Mouse (Mus musculus) CH12.LX (cell line): ENCODE data around the gene Ulk4. TPM values are rescaled to one million over a fixed set of nuclear protein-coding genes. Genes with fewer than 3 reads are reported as not detected.
"Not testable (repeated sequence)": the region's sequence is repeated elsewhere in the genome, so short reads cannot be mapped to it uniquely, and the experiment has no call there.

Experiments used
- DNase-seq: peaks from one replicate; pipeline ENCODE4 v3.0.0-alpha.2; 2013; ENCODE audit errors: extremely low read depth
- H3K27ac ChIP-seq: 2 replicates; pipeline ENCODE4 v1.5.1; 2012; ENCODE audit warnings: low read depth, mild to moderate bottlenecking, control low read depth, moderate library complexity; ENCODE audit not compliant: insufficient read depth
- H3K27me3 ChIP-seq: replicated peaks from 2 replicates; pipeline ENCODE3; 2012; ENCODE audit warnings: inconsistent platforms
- H3K36me3 ChIP-seq, 2 experiments: replicated peaks in 1 of 2; 2 replicates each; pipeline versions ENCODE3 to v1.6.1; 2012; ENCODE audit warnings: inconsistent platforms in 1 of 2, low read length in 1 of 2, mild to moderate bottlenecking in 1 of 2, mixed read lengths in 1 of 2, moderate library complexity in 1 of 2; ENCODE audit not compliant: control insufficient read depth in 1 of 2, insufficient read depth in 1 of 2
- H3K4me1 ChIP-seq, 2 experiments: 2 replicates each; pipeline ENCODE4 v1.6.1; 2012; ENCODE audit warnings: inconsistent platforms in 1 of 2, moderate library complexity in 1 of 2; ENCODE audit not compliant: insufficient read depth in 2 of 2, control insufficient read depth in 1 of 2
- H3K4me2 ChIP-seq: 2 replicates; pipeline ENCODE4 v1.6.1; 2012; ENCODE audit warnings: low read depth, mild to moderate bottlenecking, control low read depth; ENCODE audit not compliant: poor library complexity, insufficient read depth, severe bottlenecking
- H3K4me3 ChIP-seq, 3 experiments: fragments of 150-350 bp in 1 of 3; sonication (generic) in 1 of 3; replicated peaks in 1 of 3; 2 replicates each; pipeline versions ENCODE3 to v1.5.1; 2011 to 2012; ENCODE audit warnings: low read depth in 2 of 3, low read length in 2 of 3, mild to moderate bottlenecking in 2 of 3, moderate library complexity in 2 of 3, control low read depth in 1 of 3, improper control_type of control experiment in 1 of 3, inconsistent platforms in 1 of 3, mixed read lengths in 1 of 3; ENCODE audit not compliant: poor library complexity in 1 of 3
- H3K79me2 ChIP-seq: replicated peaks from 2 replicates; pipeline ENCODE4 v1.6.1; 2012; ENCODE audit warnings: mild to moderate bottlenecking, moderate library complexity; ENCODE audit not compliant: control insufficient read depth, poor library complexity, insufficient read depth, severe bottlenecking; ENCODE audit errors: extremely low read depth
- H3K9ac ChIP-seq: 2 replicates; pipeline ENCODE4 v1.6.1; 2012; ENCODE audit warnings: low read depth, mild to moderate bottlenecking, control low read depth, moderate library complexity; ENCODE audit not compliant: insufficient read depth
- H3K9me3 ChIP-seq: replicated peaks from 2 replicates; pipeline ENCODE3; 2012; ENCODE audit warnings: low read length, inconsistent platforms, mixed read lengths
- CHD2 ChIP-seq: IDR thresholded peaks from 2 replicates; pipeline ENCODE4 v1.6.1; 2011; ENCODE audit warnings: low read length, improper control_type of control experiment
- CTCF ChIP-seq, 2 experiments: IDR thresholded peaks in 1 of 2; conservative IDR thresholded peaks in 1 of 2; 2 replicates each; pipeline ENCODE4 v1.5.1; 2011 to 2012; ENCODE audit warnings: low read depth in 2 of 2, low read length in 2 of 2, improper control_type of control experiment in 1 of 2, inconsistent platforms in 1 of 2, mild to moderate bottlenecking in 1 of 2, moderate library complexity in 1 of 2
- ETS1 ChIP-seq: conservative IDR thresholded peaks from 2 replicates; pipeline ENCODE4 v1.6.1; 2012; ENCODE audit warnings: low read depth, mild to moderate bottlenecking, inconsistent platforms, low read length, improper control_type of control experiment, moderate library complexity
- GABPA ChIP-seq: IDR thresholded peaks from 2 replicates; pipeline ENCODE4 v1.6.1; 2012; ENCODE audit warnings: low read depth, low read length, improper control_type of control experiment, inconsistent platforms; ENCODE audit not compliant: insufficient replicate concordance
- IRF4 ChIP-seq: IDR thresholded peaks from 2 replicates; pipeline ENCODE4 v1.6.1; 2014; ENCODE audit warnings: low read depth, mild to moderate bottlenecking, inconsistent platforms, low read length, improper control_type of control experiment
- JUND ChIP-seq: conservative IDR thresholded peaks from 2 replicates; pipeline ENCODE4 v1.6.1; 2011; ENCODE audit warnings: low read depth, low read length, improper control_type of control experiment
- MYC ChIP-seq: IDR thresholded peaks from 2 replicates; pipeline ENCODE4 v1.6.1; 2011; ENCODE audit warnings: low read depth, mild to moderate bottlenecking, improper control_type of control experiment, low read length
- RAD21 ChIP-seq: IDR thresholded peaks from 2 replicates; pipeline ENCODE4 v1.6.1; 2011; ENCODE audit warnings: low read depth, mild to moderate bottlenecking, low read length, improper control_type of control experiment, moderate library complexity
- SIN3A ChIP-seq: IDR thresholded peaks from 2 replicates; pipeline ENCODE4 v1.6.1; 2012; ENCODE audit warnings: low read length, improper control_type of control experiment, inconsistent platforms
- SMC3 ChIP-seq: IDR thresholded peaks from 2 replicates; pipeline ENCODE4 v1.6.1; 2011; ENCODE audit warnings: low read depth, low read length, improper control_type of control experiment
- USF1 ChIP-seq: IDR thresholded peaks from 2 replicates; pipeline ENCODE4 v1.6.1; 2014; ENCODE audit warnings: low read depth, mild to moderate bottlenecking, inconsistent platforms, low read length, improper control_type of control experiment
- USF2 ChIP-seq: conservative IDR thresholded peaks from 2 replicates; pipeline ENCODE4 v1.6.1; 2011; ENCODE audit warnings: low read depth, low read length, improper control_type of control experiment
- ZC3H11A ChIP-seq: IDR thresholded peaks from 2 replicates; pipeline ENCODE4 v1.6.1; 2012; ENCODE audit warnings: low read depth, mild to moderate bottlenecking, inconsistent platforms, low read length, improper control_type of control experiment
- ZKSCAN1 ChIP-seq: IDR thresholded peaks from 2 replicates; pipeline ENCODE4 v1.6.1; 2012; ENCODE audit warnings: low read depth, inconsistent platforms, low read length, improper control_type of control experiment, borderline replicate concordance
- ZMIZ1 ChIP-seq: IDR thresholded peaks from 2 replicates; pipeline ENCODE4 v1.6.1; 2012; ENCODE audit warnings: low read depth, mild to moderate bottlenecking, inconsistent platforms, low read length, improper control_type of control experiment
- ZNF384 ChIP-seq: IDR thresholded peaks from 2 replicates; pipeline ENCODE4 v1.6.1; 2012; ENCODE audit warnings: low read depth, low read length, improper control_type of control experiment, inconsistent platforms
- dilution Hi-C: fragments of 300-500 bp; cut with MboI; formaldehyde crosslinking; loops from 2 replicates; pipeline ENCODE4 v1.14.3; 2020; ENCODE audit warnings: low sequenced_read_pairs; ENCODE audit not compliant: extremely low pct_unique_long_range_greater_than_20kb, extremely low pct_ligation_motif_present
- in situ Hi-C: fragments of 300-500 bp; cut with MboI; formaldehyde crosslinking; loops from 3 replicates; pipeline ENCODE4 v1.14.3; 2019; ENCODE audit warnings: low sequenced_read_pairs, low pct_ligation_motif_present, low pct_unique_long_range_greater_than_20kb, mixed read lengths
- polyA plus RNA-seq: library from polyadenylated mRNA; unstranded; fragments of >175 nt; gene quantifications from 2 replicates; pipeline ENCODE4 v1.2.1, GENCODE M21; 2012; ENCODE audit warnings: low read depth; ENCODE audit not compliant: insufficient read length
- total RNA-seq, 2 experiments: library from RNA; depleted of rRNA; stranded (reverse); fragments of 300-350 nt in 1 of 2; fragments of >200 nt in 1 of 2; gene quantifications; 2 replicates each; pipeline ENCODE4 v1.2.3; 2012 to 2014

Gene Ulk4
- total and polyA plus RNA-seq, 3 experiments: 1.6 to 25.8 (median 18.5) TPM

DNA sequence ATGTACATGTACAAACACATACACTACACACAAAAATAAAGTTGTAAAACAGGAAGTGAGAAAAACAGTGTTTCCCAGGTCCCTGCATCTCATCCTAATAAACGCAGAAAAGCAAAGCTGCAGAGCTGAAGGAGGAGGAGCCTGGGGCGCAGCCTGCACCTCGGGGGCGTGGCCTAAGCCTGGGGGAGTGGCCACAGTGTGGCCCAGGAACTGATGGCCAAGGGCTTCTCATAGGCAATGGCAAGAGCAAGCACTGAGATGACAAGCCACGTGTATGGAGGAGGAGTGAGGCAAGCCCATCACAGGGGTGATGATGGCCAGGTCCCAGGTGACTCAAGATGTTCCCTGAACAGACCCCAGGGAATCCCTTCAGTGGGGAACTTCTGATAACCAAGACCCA lies 35.2 kb downstream of the Ulk4 start:
- Histone ChIP-seq H3K79me2 (no peaks in the 10 kb centered on the region), H3K4me1 (peaks cover 0 to 21% of the 10 kb centered on the region in 2 experiments; a peak in 2 of 4 replicates), H3K27me3 (no peaks in the 10 kb centered on the region), H3K9ac (no peak overlapping the region), H3K36me3 (peaks cover 5 to 31% of the 10 kb centered on the region in 2 experiments), H3K27ac (no peak overlapping the region), H3K4me2 (no peak overlapping the region), H3K4me3 (no peak overlapping the region), H3K9me3 (no peaks in the 10 kb centered on the region)
- dilution Hi-C loops (no loop called here), in situ Hi-C loops (loop anchor here (10.0 kb wide), 2 partner anchors 233 to 373 kb away; no protein-coding TSS in a partner anchor)
- DNase-seq: peak; percentile 56
- TF ChIP-seq ETS1: no peak
- TF ChIP-seq MYC: no peak
- TF ChIP-seq ZC3H11A: no peak
- no peak for TF ChIP-seq USF1
- no peak for TF ChIP-seq ZMIZ1
- no peak for TF ChIP-seq GABPA
- no peak for TF ChIP-seq SIN3A
- TF ChIP-seq USF2: no peak
- no peak for TF ChIP-seq CHD2
- no peak for TF ChIP-seq IRF4

DNA sequence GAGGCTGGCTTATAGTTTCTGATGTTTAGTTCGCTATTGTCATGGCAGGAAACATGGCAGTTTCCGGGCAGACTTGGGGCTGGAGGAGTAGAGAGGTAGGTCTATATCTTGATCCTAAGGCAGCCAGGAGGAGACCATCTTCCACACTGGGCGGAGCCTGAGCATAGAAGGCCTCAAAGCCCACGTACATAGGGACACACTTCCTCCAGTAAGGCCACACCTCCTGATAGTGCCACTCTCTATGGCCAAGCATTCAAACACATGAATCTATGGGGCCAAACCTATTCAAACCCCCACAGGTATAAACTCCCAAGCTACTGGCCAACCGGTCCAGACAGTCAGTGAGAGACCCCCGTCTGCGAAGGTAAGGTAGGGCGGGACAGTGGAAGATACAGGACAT lies 35.6 kb downstream of the Ulk4 start:
- no peaks in the 10 kb centered on the region for H3K79me2 ChIP-seq
- no peak for DNase-seq
- H3K9ac ChIP-seq: no peak overlapping the region
- H3K9me3 ChIP-seq: no peaks in the 10 kb centered on the region
- H3K27ac ChIP-seq: no peak overlapping the region
- peaks cover 5 to 28% of the 10 kb centered on the region in 2 experiments for H3K36me3 ChIP-seq
- dilution Hi-C loops: no loop called here
- in situ Hi-C loops: loop anchor here (10.0 kb wide), 2 partner anchors 233 to 373 kb away; no protein-coding TSS in a partner anchor
- H3K4me3 ChIP-seq: no peak overlapping the region
- no peak overlapping the region for H3K4me2 ChIP-seq
- peaks cover 0 to 21% of the 10 kb centered on the region in 2 experiments; a peak in 2 of 4 replicates for H3K4me1 ChIP-seq
- TF ChIP-seq ZKSCAN1 (no peak), JUND (no peak), ETS1 (no peak)
- H3K27me3 ChIP-seq: no peaks in the 10 kb centered on the region

DNA sequence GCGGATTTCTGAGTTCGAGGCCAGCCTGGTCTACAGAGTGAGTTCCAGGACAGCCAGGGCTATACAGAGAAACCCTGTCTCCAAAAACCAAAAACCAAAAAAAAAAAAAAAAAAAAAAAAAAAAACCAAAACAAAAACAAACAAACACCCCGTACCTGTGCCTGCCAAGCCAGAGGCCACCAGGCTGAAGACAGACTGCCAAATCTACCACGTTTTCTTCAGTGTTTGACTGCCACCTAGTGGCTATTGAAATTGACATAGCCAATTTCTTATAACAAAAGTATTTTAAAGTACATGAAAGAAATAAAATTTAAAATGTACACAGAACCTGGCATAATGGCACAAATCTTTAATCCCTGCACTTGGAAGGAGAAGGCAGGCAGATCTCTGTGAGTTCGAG lies 36.8 kb downstream of the Ulk4 start:
- H3K27me3 ChIP-seq, H3K27ac ChIP-seq, dilution Hi-C loops, H3K9ac ChIP-seq, H3K4me3 ChIP-seq, H3K4me2 ChIP-seq, H3K9me3 ChIP-seq, H3K79me2 ChIP-seq: not testable (repeated sequence)
- in situ Hi-C loops: loop anchor here (10.0 kb wide), 2 partner anchors 235 to 375 kb away; no protein-coding TSS in a partner anchor
- H3K36me3 ChIP-seq: peaks cover 5 to 22% of the 10 kb centered on the region in 2 experiments
- TF ChIP-seq ZC3H11A: peak; percentile 16; the same call in 1 of the 2 replicates
- peak; percentile 79 for TF ChIP-seq RAD21
- peak; percentile 60 for TF ChIP-seq SMC3
- TF ChIP-seq CTCF (conservative IDR thresholded peaks at IDR 0.05 in 1 of 2, IDR thresholded peaks at IDR 0.05 in 1 of 2; ENCODE audit: low read depth in 2 of 2, low read length in 2 of 2): peak in 1 of 2 experiments; percentile 81; a peak in 2 of 4 replicates
- peak; percentile 18; the same call in 1 of the 2 replicates for TF ChIP-seq ZNF384
- peak; percentile 62 for DNase-seq
- H3K4me1 ChIP-seq: peaks cover 0 to 14% of the 10 kb centered on the region in 2 experiments; a peak in 2 of 4 replicates
